Mouse (Mus musculus): ENCODE data around the gene Slit3. TPM values are rescaled to one million over a fixed set of nuclear protein-coding genes. Genes with fewer than 3 reads are reported as not detected.

Gene Slit3
- polyA plus RNA-seq (2012; rRNA removed) = 11.4 TPM in 2 replicates

DNA sequence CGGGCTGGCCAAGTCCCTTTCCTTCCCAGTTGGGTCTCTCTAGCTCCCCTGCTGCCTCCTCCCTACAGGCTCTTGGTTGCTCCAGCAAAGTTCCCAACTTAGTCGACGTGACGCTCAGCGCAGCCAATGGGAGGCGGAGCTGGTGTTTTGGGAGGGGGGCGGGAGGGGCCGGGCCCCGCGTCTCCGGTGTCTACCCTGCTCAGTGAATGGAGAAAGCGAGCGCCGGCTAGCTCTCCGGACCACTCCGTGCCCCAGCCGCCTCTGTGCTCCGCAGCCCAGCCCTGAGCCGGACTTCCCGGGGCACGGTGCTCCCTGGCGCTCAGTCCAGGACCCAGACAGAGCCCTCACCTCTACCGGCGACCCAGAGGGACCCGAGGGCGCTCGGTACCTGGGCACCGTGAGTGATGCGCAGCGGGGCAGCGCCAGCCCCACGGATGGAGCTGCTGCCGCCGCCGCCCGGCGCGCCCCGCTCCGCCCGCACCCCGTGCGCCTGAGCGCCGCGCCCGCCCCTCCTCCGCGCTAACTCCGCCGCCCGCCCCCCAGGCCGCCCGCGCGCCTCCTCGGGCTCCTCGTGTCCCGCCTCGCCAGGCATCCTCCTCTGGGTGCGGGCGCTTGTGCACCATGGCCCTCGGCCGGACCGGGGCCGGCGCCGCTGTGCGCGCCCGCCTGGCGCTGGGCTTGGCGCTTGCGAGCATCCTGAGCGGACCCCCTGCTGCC is at the start of gene Slit3:
Gene Slit3 (plus strand): TSS at position 331 of the 717 bp plus-strand sequence.

Measured in stomach, adult 2 months (tissue).